Mouse (Mus musculus) retina, adult 2 months (tissue): ENCODE data around the gene Ddx39b.
"Not testable (repeated sequence)": the region's sequence is repeated elsewhere in the genome, so short reads cannot be mapped to it uniquely, and the experiment has no call there.

Source experiments
- DNase-seq: peaks from one replicate; pipeline ENCODE4 v3.0.0-alpha.2; 2012; ENCODE audit warnings: low read depth, low spot score

Gene Ddx39b

DNA sequence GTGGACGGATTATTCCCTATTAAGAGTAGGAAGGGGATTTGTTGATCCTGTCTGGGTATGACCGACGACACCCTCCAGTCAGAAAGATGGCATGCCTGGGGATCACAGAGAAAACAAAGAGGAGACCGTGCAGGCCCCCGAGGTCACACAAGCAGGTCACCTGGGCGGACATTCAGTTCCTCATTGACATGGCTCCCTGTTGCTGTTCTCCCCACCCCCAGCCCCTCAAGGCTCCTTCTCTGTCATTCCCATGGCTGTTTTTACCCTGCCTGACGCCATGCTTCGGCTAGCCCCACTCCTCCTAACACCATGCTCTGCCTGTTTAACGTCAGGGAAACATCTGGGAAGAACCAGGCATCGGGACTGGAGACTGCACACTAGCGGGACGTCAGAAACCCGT, 20.1 kb downstream of the Ddx39b start:
- DNase-seq, result no peak

DNA sequence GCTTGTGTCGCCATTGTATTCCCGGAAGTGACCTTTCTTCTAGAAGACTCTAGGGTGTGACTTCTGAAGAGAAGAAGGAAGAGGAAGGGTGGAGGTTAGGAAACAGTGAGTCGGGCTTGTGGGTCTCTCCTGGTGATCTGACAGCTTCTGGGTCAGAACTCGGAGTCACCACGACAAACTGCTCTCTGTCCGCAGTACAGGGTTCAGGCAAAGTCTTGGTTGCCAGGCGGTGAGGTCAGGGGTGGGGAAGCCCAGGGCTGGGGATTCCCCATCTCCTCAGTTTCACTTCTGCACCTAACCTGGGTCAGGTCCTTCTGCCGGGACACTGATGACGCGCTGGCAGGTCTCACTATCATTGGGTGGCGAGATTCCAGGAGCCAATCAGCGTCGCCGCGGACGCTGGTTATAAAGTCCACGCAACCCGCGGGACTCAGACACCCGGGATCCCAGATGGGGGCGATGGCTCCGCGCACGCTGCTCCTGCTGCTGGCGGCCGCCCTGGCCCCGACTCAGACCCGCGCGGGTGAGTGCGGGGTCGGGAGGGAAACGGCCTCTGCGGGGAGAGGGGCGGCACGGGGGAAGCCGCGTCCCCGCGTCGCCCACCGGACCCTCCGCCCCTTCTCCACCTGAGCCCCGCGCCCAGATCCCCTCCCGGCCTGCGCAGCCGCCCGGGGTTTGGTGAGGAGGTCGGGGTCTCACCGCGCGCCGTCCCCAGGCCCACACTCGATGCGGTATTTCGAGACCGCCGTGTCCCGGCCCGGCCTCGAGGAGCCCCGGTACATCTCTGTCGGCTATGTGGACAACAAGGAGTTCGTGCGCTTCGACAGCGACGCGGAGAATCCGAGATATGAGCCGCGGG, 21.3 kb downstream of the Ddx39b start, which contains the start of gene H2-D1:
H2-D1 (plus strand) TSS at position 67 of the 859 bp plus-strand sequence.
- peak; percentile 80 for DNase-seq

DNA sequence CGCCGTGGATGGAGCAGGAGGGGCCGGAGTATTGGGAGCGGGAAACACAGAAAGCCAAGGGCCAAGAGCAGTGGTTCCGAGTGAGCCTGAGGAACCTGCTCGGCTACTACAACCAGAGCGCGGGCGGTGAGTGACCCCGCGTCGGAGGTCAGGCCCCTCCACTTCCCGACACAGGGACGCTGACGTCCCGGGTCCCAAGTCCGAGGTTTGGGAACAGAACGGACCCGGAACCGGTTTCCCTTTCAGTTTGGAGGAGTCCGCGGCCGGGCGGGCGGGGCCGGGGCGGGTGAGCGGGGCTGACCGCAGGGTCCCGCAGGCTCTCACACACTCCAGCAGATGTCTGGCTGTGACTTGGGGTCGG, 22.0 kb downstream of the Ddx39b start:
- no peak for DNase-seq

DNA sequence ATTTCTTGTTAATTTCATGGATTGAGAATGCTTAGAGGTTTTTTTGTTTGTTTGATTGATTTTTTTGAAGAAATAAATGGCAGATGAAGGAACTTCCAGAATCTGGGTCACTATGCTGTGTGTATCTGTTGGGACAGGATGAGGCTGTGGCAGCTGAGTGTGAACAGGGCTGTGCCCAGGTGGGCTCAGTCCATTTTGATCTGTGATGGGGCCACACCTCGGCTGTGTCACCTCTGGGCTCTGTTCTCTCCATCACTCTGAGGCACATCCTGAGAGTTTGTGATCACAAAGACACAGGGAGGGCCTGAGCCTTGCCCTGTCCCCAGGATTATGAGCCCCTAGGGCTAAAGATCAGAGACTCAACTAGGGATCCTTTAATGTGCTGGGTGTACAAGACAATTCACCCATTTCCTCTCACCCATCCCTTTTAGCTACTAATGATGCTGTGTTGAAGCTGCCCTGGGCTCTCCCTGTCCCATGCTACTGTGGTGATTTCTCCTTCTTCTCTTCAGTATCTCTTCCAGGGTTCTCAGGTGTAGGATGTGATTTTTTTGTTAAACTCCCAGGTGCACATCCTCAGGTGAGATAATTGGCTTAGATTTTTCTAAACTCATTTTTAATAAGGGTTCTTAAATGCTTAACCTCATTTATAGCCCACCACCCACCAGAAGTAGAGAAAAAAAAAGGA, 26.0 kb downstream of the Ddx39b start:
- no peak for DNase-seq

- no peak for DNase-seq
Observed at GRCm38 (mm10) chr17:35269653-35270347, 28.3 kb downstream of the Ddx39b start.

GRCm38 (mm10) chr17:35272249-35272648, 30.7 kb downstream of the Ddx39b start:
- DNase-seq, result no peak

DNA sequence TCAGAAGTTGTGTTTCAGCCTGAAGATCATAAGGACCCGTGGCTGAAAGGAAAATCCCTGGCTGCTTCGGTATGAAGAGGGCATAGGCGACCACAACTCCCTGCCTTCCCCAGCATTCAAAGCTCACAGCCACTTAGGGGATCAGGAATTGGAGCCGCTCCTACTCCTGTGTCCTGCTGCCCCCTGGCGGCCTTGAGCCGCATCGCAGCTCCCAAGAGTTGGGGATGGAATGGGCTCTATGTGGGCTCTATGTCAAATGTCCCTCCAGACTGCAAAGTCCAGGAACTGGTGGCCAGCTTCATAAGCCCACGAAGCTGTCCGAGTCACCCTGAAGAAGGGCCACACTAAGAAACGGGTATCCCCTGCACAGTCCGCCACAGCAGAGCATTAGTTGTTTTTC, 33.2 kb downstream of the Ddx39b start:
- DNase-seq, result peak; percentile 60

- no peak for DNase-seq
Observed at GRCm38 (mm10) chr17:35276304-35276864, 34.8 kb downstream of the Ddx39b start.

DNA sequence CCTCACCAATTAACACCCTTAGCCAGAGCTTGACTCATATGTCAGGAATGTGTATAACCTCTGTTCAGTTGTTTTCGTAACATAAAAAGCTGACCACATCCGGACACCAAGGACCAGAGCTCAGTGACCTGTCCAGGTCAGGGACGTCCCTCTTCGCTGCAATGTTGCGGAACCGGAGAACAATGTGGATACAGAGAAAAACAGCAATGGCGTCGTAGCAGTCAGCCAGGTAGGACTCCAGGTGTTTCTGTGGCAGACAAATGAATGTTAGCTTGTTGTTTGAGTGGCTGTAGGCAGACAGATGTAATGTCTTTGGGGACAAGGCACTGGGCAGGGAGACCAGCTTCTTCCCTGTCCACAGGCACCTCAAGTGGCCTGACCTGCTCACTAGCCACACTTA, 36.5 kb downstream of the Ddx39b start:
- DNase-seq, result no peak

GRCm38 (mm10) chr17:35278957-35279688, 37.6 kb downstream of the Ddx39b start:
- DNase-seq, result no peak

DNA sequence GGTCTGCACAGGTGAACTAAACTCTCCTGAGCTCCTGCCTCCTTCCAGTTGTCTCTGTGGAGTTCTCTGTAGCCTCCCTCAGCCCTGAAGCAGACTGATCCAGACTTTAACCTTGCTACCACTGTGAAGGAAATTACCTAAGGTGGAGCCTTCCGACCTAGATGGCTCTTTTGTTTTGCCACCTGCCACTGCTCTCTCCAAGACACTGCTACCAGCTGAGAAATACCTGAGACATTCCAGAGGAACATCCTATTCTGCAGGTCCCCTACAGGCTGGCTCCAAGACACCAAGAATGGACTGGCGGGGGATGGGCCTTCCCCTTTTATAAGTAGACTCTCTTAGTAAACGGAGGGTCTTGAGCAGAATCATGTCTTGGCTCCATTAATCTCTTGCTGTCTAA, 38.7 kb downstream of the Ddx39b start:
- no peak for DNase-seq

GRCm38 (mm10) chr17:35285431-35285830, 43.9 kb downstream of the Ddx39b start:
- DNase-seq, result no peak

- DNase-seq, result not testable (repeated sequence)
Observed at GRCm38 (mm10) chr17:35295796-35296195, 54.2 kb downstream of the Ddx39b start.

- not testable (repeated sequence) for DNase-seq
Observed at GRCm38 (mm10) chr17:35300261-35300945, 58.9 kb downstream of the Ddx39b start.

GRCm38 (mm10) chr17:35301645-35302258, 60.2 kb downstream of the Ddx39b start:
- DNase-seq, result peak; percentile 54

DNA sequence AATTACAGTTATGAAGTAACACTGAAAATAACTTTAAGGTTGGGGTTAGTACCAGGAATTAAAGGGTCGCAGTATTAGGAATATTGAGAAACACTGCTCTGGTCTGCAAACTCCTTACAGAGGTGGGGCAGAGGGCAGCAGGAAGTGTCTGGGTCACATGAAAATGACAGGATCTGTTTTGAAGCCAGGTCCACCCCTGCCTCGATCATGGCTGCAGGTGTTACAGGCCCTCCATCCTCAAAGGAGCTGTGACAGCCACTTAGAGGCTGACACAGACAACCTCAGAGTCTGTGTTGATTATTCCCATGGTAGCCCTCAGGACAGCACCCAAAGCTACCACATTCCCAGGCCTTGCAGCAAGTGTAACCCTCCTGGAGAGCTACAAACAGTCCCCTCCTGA, 61.7 kb downstream of the Ddx39b start:
- DNase-seq, result no peak
